Mouse (Mus musculus): Measurements from ENCODE around the gene Gm14139. TPM values are rescaled to one million over a fixed set of nuclear protein-coding genes. Genes with fewer than 3 reads are reported as not detected.

Gm14139 gene
- total RNA-seq (2023) = not detected

GRCm38 (mm10) chr2:150181570-150181999 is at the start of gene Gm14139:
Gm14139 (plus strand) TSS chr2:150181755.

GRCm38 (mm10) chr2:150136435-150136897 is 45.1 kb upstream of the Gm14139 start, which contains the start of gene Zfp120:
Zfp120 (minus strand) TSS chr2:150136708.

GRCm38 (mm10) chr2:150179579-150179978 is 2.0 kb upstream of the Gm14139 start, which contains the start of gene Gm10770:
Gm10770 (minus strand) TSS chr2:150179679.

GRCm38 (mm10) chr2:150217600-150218362 is 36.2 kb downstream of the Gm14139 start, which contains the start of gene Zfp937:
Zfp937 (plus strand) TSS chr2:150218073.

Other genes starting within 250 kb of the Gm14139 start
- gene Zfp120, start 45.0 kb upstream of the Gm14139 start, total RNA-seq (2023) = 1 to 10 TPM; 6.5 to 6.9 TPM
- gene Gm10770, start 2.1 kb upstream of the Gm14139 start, total RNA-seq (2023) = not detected
- gene Zfp937, start 36.3 kb downstream of the Gm14139 start, total RNA-seq (2023) = under 1 TPM; 0.64 to 0.77 TPM
- 1 to 10 TPM; 2.4 to 4.5 TPM for gene Gm21994, start 73.8 kb downstream of the Gm14139 start, total RNA-seq (2023)
- not detected for gene Gm14124, start 75.8 kb downstream of the Gm14139 start, total RNA-seq (2023)
- gene Gm10130, start 141.9 kb downstream of the Gm14139 start, total RNA-seq (2023) = not detected
- 1 to 10 TPM in 1 of 2 experiments, under 1 TPM in 1; 0.56 to 2.2 TPM for gene 3300002I08Rik, start 181.0 kb downstream of the Gm14139 start, total RNA-seq (2023)

Data from neutrophil, adult 59 days (primary cell).